Mouse (Mus musculus): Measurements from ENCODE around the gene Gm20388. TPM values are rescaled to one million over a fixed set of nuclear protein-coding genes. Genes with fewer than 3 reads are reported as not detected.
A peak's percentile ranks its signal among the peaks of the same experiment; 100 is the strongest.
"Not testable (repeated sequence)": the region's sequence is repeated elsewhere in the genome, so short reads cannot be mapped to it uniquely, and the experiment has no call there.

The Gm20388 gene
- polyA plus RNA-seq, 1 experiment from 2014 or later: not detected

DNA sequence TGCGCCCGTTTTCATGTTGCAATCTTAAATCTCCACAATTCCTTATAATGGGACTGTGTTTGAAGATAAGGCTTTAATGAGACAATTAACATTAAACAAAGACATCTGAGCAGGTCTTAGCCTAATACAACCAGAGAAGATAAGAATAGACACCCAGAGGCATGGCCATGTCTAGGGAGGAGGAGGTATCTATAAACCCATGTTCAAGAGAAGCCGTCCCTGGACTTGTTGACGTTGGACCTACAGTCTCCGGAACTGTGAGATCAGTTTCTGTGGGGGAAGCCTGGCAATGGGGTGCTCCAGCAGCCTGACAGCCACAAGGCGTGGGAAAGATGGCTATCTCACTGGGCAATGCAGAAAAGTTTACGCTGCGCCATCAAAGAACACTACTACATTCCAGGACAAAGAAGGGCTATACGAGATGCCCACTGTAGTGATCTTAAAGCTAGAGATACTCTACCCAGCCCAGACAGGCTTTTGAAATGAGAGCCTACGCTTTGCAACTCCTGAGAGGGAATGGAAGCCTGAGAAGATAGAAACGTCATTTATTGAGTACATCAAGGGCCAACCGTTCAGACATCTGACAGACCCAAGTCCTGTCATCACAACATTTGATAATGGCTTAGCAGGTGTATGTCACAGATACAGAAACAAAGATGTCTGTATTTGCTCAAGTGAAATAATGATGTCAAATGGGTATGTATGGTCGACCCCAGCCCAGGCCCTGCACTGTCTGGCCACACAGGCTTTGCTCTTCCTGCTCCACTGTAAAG is 4079.8 kb downstream of the Gm20388 start:
- peak; percentile 50 for ATAC-seq
- no peaks in the 10 kb centered on the region for H3K9me3 ChIP-seq (replicated peaks)
- H3K4me2 ChIP-seq: peak overlapping the region; percentile 82
- peak overlapping the region; percentile 99 for H3K27ac ChIP-seq
- H3K9ac ChIP-seq: peak overlapping the region; percentile 77
- H3K36me3 ChIP-seq: peaks cover 29% of the 10 kb centered on the region
- H3K27me3 ChIP-seq (replicated peaks): no peaks in the 10 kb centered on the region
- peak overlapping the region; percentile 39 for H3K4me3 ChIP-seq
- peaks cover 80% of the 10 kb centered on the region for H3K4me1 ChIP-seq
- 27% methylated on average over 13 of the region's 13 CpGs for whole genome bisulfite sequencing (ENCODE audit: insufficient replicate concordance)

GRCm38 (mm10) chr8:123992587-123992986 is 4081.9 kb downstream of the Gm20388 start:
- peaks cover 59% of the 10 kb centered on the region for H3K4me1 ChIP-seq
- no peak for ATAC-seq
- WGBS (ENCODE audit: insufficient replicate concordance): 73% methylated on average over 8 of the region's 8 CpGs
- peak overlapping the region; percentile 76 for H3K27ac ChIP-seq
- H3K36me3 ChIP-seq: peaks cover 48% of the 10 kb centered on the region
- H3K4me3 ChIP-seq: no peak overlapping the region
- no peaks in the 10 kb centered on the region for H3K9me3 ChIP-seq (replicated peaks)
- no peak overlapping the region for H3K4me2 ChIP-seq
- no peak overlapping the region for H3K9ac ChIP-seq
- H3K27me3 ChIP-seq (replicated peaks): no peaks in the 10 kb centered on the region

DNA sequence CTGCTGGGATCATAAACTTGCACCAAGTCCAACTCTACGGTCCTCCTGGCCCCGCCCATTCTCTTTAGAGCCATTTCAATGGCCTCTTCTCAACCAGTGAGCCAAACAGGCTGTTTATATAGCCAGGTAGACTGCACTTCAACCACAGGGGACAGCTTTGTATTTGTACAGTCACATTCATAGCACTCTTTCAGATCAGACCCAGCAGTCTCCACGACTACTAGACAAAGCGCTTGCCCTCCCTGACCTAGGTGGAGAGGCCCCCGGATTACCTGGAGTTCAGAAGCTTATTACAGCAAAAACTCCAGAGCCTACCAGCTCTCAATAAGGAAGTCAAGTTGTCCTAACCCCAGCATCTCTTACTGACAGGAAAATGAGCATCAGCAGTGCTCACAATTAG is 4083.0 kb downstream of the Gm20388 start:
- Histone ChIP-seq H3K4me2 (no peak overlapping the region), H3K27ac (no peak overlapping the region), H3K9ac (no peak overlapping the region), H3K36me3 (peaks cover 57% of the 10 kb centered on the region), H3K27me3 (replicated peaks) (no peaks in the 10 kb centered on the region), H3K4me1 (peaks cover 51% of the 10 kb centered on the region), H3K9me3 (replicated peaks) (no peaks in the 10 kb centered on the region), H3K4me3 (no peak overlapping the region)
- no peak for ATAC-seq
- 86% methylated on average over 5 of the region's 5 CpGs for WGBS (ENCODE audit: insufficient replicate concordance)

- H3K4me3 ChIP-seq: no peak overlapping the region
- no peak for ATAC-seq
- no peak overlapping the region for H3K9ac ChIP-seq
- peaks cover 47% of the 10 kb centered on the region for H3K4me1 ChIP-seq
- H3K27me3 ChIP-seq (replicated peaks): no peaks in the 10 kb centered on the region
- no peak overlapping the region for H3K27ac ChIP-seq
- WGBS (ENCODE audit: insufficient replicate concordance): 81% methylated on average over 3 of the region's 3 CpGs
- H3K36me3 ChIP-seq: peaks cover 61% of the 10 kb centered on the region
- no peaks in the 10 kb centered on the region for H3K9me3 ChIP-seq (replicated peaks)
- H3K4me2 ChIP-seq: no peak overlapping the region
These were observed 4083.4 kb downstream of the Gm20388 start for GRCm38 (mm10) chr8:123993997-123994396.

DNA sequence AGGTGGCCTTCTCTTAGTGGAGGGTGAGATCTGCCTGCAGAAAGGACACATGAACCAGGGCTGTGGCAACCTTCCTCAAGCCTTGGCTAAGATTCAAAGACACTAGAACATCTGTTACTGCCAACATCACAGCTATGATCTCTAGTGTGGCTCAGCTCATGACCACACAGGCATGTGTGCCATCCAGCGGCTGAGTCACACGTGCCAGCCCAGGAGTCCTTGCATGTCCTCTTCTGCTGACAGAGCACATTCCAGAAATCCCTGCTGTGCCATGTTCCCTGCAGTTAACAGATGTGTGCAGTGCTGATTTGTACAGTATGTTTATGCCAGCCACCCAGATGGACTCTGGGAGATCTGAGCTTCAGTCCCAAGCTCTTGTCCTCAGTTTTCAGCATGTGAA is 4088.9 kb downstream of the Gm20388 start:
- Histone ChIP-seq H3K4me3 (no peak overlapping the region), H3K36me3 (peaks cover 96% of the 10 kb centered on the region), H3K4me2 (no peak overlapping the region), H3K9me3 (replicated peaks) (no peaks in the 10 kb centered on the region), H3K27ac (no peak overlapping the region), H3K27me3 (replicated peaks) (no peaks in the 10 kb centered on the region), H3K4me1 (0 out of 2 replicates have a peak, but pooled peaks cover 7% of the 10 kb centered on the region), H3K9ac (no peak overlapping the region)
- no peak for ATAC-seq
- 95% methylated on average over 2 of the region's 2 CpGs for WGBS (ENCODE audit: insufficient replicate concordance)

GRCm38 (mm10) chr8:124002546-124003108 is 4092.0 kb downstream of the Gm20388 start:
- H3K4me2 ChIP-seq: no peak overlapping the region
- no peak overlapping the region; the same call in 1 of the 2 replicates for H3K9ac ChIP-seq
- H3K4me3 ChIP-seq: no peak overlapping the region
- no peaks in the 10 kb centered on the region for H3K9me3 ChIP-seq (replicated peaks)
- peaks cover 99% of the 10 kb centered on the region for H3K36me3 ChIP-seq
- WGBS (ENCODE audit: insufficient replicate concordance): 93% methylated on average over 10 of the region's 10 CpGs
- peak; percentile 27; the same call in 1 of the 2 replicates for ATAC-seq
- no peak overlapping the region for H3K27ac ChIP-seq
- H3K27me3 ChIP-seq (replicated peaks): no peaks in the 10 kb centered on the region
- H3K4me1 ChIP-seq: 0 out of 2 replicates have a peak, but pooled peaks cover 7% of the 10 kb centered on the region

DNA sequence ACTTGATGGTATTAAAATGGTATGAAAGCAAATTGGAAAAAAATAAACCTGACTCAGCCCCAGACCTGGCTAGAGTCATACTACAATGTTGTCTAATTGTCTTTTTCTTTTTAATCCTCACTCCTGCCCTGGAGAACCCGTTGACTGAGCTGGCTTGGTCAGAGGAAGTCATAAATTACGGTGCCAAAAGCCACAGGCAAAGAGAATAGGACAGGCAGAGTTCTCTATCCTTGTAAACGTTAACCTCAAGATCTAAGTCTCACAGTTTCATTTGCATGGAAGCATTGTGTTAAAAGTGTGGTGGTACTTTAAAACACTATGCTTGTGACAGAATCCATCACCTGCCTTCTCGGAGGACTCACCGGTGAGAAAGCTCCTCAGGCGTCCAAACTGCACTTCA is 4097.2 kb downstream of the Gm20388 start:
- Histone ChIP-seq H3K4me1 (peaks cover 28% of the 10 kb centered on the region), H3K4me3 (no peak overlapping the region), H3K9ac (no peak overlapping the region), H3K4me2 (no peak overlapping the region), H3K27me3 (replicated peaks) (no peaks in the 10 kb centered on the region), H3K27ac (no peak overlapping the region), H3K9me3 (replicated peaks) (no peaks in the 10 kb centered on the region), H3K36me3 (peaks cover 85% of the 10 kb centered on the region)
- no peak for ATAC-seq
- 78% methylated on average over 6 of the region's 6 CpGs for WGBS (ENCODE audit: insufficient replicate concordance)

- H3K27ac ChIP-seq: peak overlapping the region; percentile 56; the same call in 1 of the 2 replicates
- H3K4me3 ChIP-seq: no peak overlapping the region
- 23% methylated on average over 3 of the region's 3 CpGs for WGBS (ENCODE audit: insufficient replicate concordance)
- peak; percentile 61; the same call in 1 of the 2 replicates for ATAC-seq
- H3K9me3 ChIP-seq (replicated peaks): no peaks in the 10 kb centered on the region
- peak overlapping the region; percentile 42 for H3K4me2 ChIP-seq
- H3K4me1 ChIP-seq: peaks cover 62% of the 10 kb centered on the region
- H3K36me3 ChIP-seq: peaks cover 51% of the 10 kb centered on the region
- peak overlapping the region; percentile 36; the same call in 1 of the 2 replicates for H3K9ac ChIP-seq
- H3K27me3 ChIP-seq (replicated peaks): no peaks in the 10 kb centered on the region
These were observed 4100.9 kb downstream of the Gm20388 start for GRCm38 (mm10) chr8:124011580-124011979.

DNA sequence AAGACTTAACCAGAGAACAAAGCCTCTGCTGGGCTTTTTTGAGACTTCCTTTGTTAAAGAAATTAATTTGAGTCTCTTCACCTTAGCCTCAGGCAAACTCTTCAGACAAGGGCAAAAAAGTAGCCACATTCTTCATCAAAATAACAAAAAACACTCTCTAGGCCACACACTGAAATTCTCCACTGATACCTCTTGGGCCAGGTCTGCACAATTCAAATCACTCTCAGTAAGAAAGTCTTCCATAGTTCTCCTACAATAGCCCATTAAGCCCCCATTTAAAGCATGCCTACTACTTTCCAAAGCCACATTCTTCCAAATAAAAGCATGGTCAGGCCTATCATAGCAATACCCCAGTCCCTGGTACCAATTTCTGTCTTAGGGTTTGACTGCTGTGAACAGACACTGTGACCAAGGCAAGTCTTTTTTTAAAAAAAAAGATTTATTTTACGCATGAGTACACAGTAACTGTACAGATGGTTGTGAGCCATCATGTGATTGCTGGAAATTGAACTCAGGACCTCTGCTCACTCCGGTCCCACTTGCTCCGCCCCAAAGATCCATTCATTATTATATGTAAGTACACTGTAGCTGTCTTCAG is 4101.4 kb downstream of the Gm20388 start:
- no peaks in the 10 kb centered on the region for H3K27me3 ChIP-seq (replicated peaks)
- H3K4me3 ChIP-seq: no peak overlapping the region
- H3K9me3 ChIP-seq (replicated peaks): no peaks in the 10 kb centered on the region
- peaks cover 67% of the 10 kb centered on the region for H3K4me1 ChIP-seq
- peak overlapping the region; percentile 42 for H3K4me2 ChIP-seq
- H3K9ac ChIP-seq: peak overlapping the region; percentile 36; the same call in 1 of the 2 replicates
- peaks cover 46% of the 10 kb centered on the region for H3K36me3 ChIP-seq
- H3K27ac ChIP-seq: peak overlapping the region; percentile 56; the same call in 1 of the 2 replicates
- ATAC-seq: no peak
- 92% methylated on average over 3 of the region's 3 CpGs for WGBS (ENCODE audit: insufficient replicate concordance)

DNA sequence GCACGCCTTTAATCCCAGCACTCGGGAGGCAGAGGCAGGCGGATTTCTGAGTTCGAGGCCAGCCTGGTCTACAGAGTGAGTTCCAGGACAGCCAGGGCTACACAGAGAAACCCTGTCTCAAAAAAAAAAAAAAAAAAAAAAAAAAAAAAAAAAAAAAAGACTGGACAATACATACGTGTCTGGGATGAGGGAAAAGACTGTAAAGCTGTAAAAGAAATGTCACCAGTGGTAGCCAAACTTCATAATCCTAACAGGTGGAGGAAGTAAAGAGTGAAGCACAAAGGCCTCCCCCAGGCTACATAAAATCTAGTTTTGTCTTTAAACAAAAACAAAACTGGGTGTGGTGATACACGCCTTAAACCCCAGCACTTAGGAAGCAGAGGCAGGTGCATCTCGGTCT is 4103.7 kb downstream of the Gm20388 start:
- not testable (repeated sequence) for H3K27me3 ChIP-seq (replicated peaks); H3K27ac ChIP-seq; H3K9me3 ChIP-seq (replicated peaks); H3K4me2 ChIP-seq; H3K9ac ChIP-seq; H3K4me3 ChIP-seq; ATAC-seq
- peaks cover 28% of the 10 kb centered on the region for H3K36me3 ChIP-seq
- H3K4me1 ChIP-seq: peaks cover 89% of the 10 kb centered on the region
- 74% methylated on average over 7 of the region's 7 CpGs for WGBS (ENCODE audit: insufficient replicate concordance)

- no peak overlapping the region for H3K4me2 ChIP-seq
- no peak overlapping the region for H3K27ac ChIP-seq
- H3K4me3 ChIP-seq: no peak overlapping the region
- no peaks in the 10 kb centered on the region for H3K27me3 ChIP-seq (replicated peaks)
- WGBS (ENCODE audit: insufficient replicate concordance): 75% methylated on average over 3 of the region's 3 CpGs
- H3K9ac ChIP-seq: no peak overlapping the region
- no peak for ATAC-seq
- H3K9me3 ChIP-seq (replicated peaks): no peaks in the 10 kb centered on the region
- H3K4me1 ChIP-seq: peaks cover 93% of the 10 kb centered on the region
- peaks cover 23% of the 10 kb centered on the region for H3K36me3 ChIP-seq
These were observed 4104.1 kb downstream of the Gm20388 start for GRCm38 (mm10) chr8:124014751-124015150.

DNA sequence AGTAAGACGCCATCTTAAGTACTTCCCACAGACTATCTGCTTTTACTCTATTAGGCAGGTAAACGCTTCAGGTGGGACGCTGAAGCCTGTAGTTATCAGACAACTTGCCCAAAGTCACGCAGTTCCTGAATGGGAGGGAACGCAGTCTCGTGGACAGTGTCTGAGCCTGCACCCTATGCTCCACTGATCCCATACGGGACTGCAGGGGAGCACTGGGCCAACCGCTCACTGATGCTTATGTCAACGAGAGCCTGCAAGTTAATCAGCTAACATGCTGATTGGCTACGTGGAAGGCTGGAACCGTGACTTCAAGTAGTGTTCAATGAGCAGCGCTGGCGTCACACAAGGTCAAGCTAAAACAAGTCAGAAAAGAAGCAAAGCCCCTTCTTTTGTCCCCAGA is 4109.1 kb downstream of the Gm20388 start:
- H3K9me3 ChIP-seq (replicated peaks): no peaks in the 10 kb centered on the region
- H3K27me3 ChIP-seq (replicated peaks): no peaks in the 10 kb centered on the region
- peak overlapping the region; percentile 95 for H3K4me3 ChIP-seq
- WGBS (ENCODE audit: insufficient replicate concordance): 9% methylated on average over 13 of the region's 13 CpGs
- H3K27ac ChIP-seq: peak overlapping the region; percentile 94
- H3K4me1 ChIP-seq: peaks cover 79% of the 10 kb centered on the region
- H3K36me3 ChIP-seq: peaks cover 25% of the 10 kb centered on the region
- peak overlapping the region; percentile 91 for H3K4me2 ChIP-seq
- ATAC-seq: peak; percentile 76
- H3K9ac ChIP-seq: peak overlapping the region; percentile 94

Data from liver, embryonic 12.5 days (tissue).